Mouse (Mus musculus): ENCODE results near the gene Phc2. TPM values are rescaled to one million over a fixed set of nuclear protein-coding genes. Genes with fewer than 3 reads are reported as not detected.

Gene Phc2
- total and polyA plus RNA-seq, 3 experiments = 34.3 to 46.3 (median 39.7) TPM

DNA sequence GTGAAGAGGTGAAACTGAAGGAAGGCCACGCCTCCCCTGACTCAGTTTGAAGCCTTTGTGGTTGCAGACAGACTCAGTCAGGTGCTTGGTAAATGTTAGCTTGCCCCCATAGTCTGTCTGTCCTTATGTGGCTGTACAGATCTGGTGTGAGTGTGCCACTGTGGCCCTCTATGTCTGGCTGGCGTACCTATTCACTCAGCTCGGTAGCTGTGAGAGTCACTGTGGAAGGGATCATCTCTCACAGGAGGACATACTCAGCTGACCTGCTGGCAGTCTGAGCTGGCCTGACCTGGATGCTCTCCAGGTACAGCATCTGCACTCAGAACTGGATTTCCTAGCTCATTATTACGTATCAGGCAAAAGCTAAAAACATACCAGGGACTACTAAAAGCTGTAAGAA is 67.3 kb downstream of the Phc2 start:
- DNase-seq = no peak
- H3K4me1 ChIP-seq (ENCODE audit: control insufficient read depth, insufficient read depth, low read length) = peaks cover 3% of the 10 kb centered on the region
- no peak overlapping the region for H3K9ac ChIP-seq (ENCODE audit: low read depth, low read length)
- H3K79me2 ChIP-seq (replicated peaks; ENCODE audit: control insufficient read depth, insufficient read depth, low read length) = no peaks in the 10 kb centered on the region
- no peak overlapping the region for H3K4me3 ChIP-seq
- intact Hi-C loops (cut with DNase I) = loop anchor here (5.0 kb wide), 1 partner anchor 336 kb away; the partner anchor contains the start of gene Rnf19b
- H3K27ac ChIP-seq = no peak overlapping the region
- TF ChIP-seq EP300 (IDR thresholded peaks at IDR 0.05; ENCODE audit: insufficient read depth, low read depth, low read length) (no peak), CTCF (IDR thresholded peaks at IDR 0.05) (no peak), POLR2A (IDR thresholded peaks at IDR 0.05; ENCODE audit: insufficient read depth, low read depth, low read length) (no peak)
- H3K36me3 ChIP-seq (ENCODE audit: control insufficient read depth, insufficient read depth, low read length) = no peaks in the 10 kb centered on the region
- no peaks in the 10 kb centered on the region for H3K27me3 ChIP-seq (ENCODE audit: control insufficient read depth, insufficient read depth, low read length)
- WGBS = 98% methylated on average over 4 of the region's 4 CpGs

DNA sequence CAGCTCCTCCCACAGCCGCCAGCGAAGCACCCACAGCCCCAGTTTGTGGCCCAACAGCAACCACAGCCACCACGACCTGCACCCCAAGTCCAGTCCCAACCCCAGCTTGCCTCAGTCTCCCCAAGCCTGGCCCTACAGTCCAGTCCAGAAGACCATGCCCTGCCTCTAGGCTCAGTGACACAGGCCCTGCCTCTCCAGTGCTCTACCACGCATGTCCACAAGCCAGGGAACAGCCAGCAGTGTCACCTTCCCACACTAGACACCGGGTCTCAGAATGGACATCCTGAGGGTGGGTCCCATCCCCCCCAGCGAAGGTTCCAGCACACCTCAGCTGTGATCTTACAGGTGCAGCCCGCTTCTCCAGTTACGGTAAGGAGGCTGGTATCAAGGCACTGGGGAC is 68.4 kb downstream of the Phc2 start:
- intact Hi-C loops (cut with DNase I) = loop anchor here (5.0 kb wide), 1 partner anchor 334 kb away; the partner anchor contains the start of gene Rnf19b
- Histone ChIP-seq H3K4me1 (ENCODE audit: control insufficient read depth, insufficient read depth, low read length) (peaks cover 4% of the 10 kb centered on the region), H3K4me3 (no peak overlapping the region), H3K27me3 (ENCODE audit: control insufficient read depth, insufficient read depth, low read length) (no peaks in the 10 kb centered on the region), H3K79me2 (replicated peaks; ENCODE audit: control insufficient read depth, insufficient read depth, low read length) (no peaks in the 10 kb centered on the region), H3K36me3 (ENCODE audit: control insufficient read depth, insufficient read depth, low read length) (no peaks in the 10 kb centered on the region), H3K9ac (ENCODE audit: low read depth, low read length) (no peak overlapping the region), H3K27ac (no peak overlapping the region)
- DNase-seq = no peak
- TF ChIP-seq CTCF (IDR thresholded peaks at IDR 0.05) = no peak
- TF ChIP-seq EP300 (IDR thresholded peaks at IDR 0.05; ENCODE audit: insufficient read depth, low read depth, low read length) = no peak
- 96% methylated on average over 8 of the region's 8 CpGs for WGBS

DNA sequence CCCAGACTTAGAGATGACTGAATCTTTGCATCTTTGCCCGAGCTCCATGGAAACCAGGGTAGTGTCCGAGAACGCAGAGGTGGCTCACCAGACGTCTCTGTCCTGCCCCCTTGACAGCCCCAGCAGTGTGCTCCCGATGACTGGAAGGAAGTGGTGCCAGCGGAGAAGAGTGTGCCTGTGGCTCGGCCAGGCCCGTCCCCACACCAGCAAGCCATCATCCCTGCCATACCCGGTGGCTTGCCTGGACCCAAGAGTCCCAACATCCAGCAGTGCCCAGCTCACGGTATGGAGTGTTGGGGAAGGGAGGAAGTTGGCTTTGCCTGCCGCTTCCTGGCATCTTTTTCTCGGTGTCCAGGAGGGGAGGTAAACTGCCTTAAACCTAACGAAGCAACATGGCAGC is 68.9 kb downstream of the Phc2 start:
- intact Hi-C loops (cut with DNase I) = loop anchor here (5.0 kb wide), 1 partner anchor 334 kb away; the partner anchor contains the start of gene Rnf19b
- no peak overlapping the region for H3K4me3 ChIP-seq
- no peak for DNase-seq
- peaks cover 4% of the 10 kb centered on the region for H3K4me1 ChIP-seq (ENCODE audit: control insufficient read depth, insufficient read depth, low read length)
- no peaks in the 10 kb centered on the region for H3K79me2 ChIP-seq (replicated peaks; ENCODE audit: control insufficient read depth, insufficient read depth, low read length)
- no peak overlapping the region for H3K9ac ChIP-seq (ENCODE audit: low read depth, low read length)
- WGBS = 77% methylated on average over 13 of the region's 13 CpGs
- no peaks in the 10 kb centered on the region for H3K36me3 ChIP-seq (ENCODE audit: control insufficient read depth, insufficient read depth, low read length)
- H3K27ac ChIP-seq = peak overlapping the region; percentile 4; the same call in 1 of the 2 replicates
- no peak for TF ChIP-seq CTCF (IDR thresholded peaks at IDR 0.05)
- TF ChIP-seq POLR2A (IDR thresholded peaks at IDR 0.05; ENCODE audit: insufficient read depth, low read depth, low read length) = no peak
- TF ChIP-seq EP300 (IDR thresholded peaks at IDR 0.05; ENCODE audit: insufficient read depth, low read depth, low read length) = no peak
- no peaks in the 10 kb centered on the region for H3K27me3 ChIP-seq (ENCODE audit: control insufficient read depth, insufficient read depth, low read length)

DNA sequence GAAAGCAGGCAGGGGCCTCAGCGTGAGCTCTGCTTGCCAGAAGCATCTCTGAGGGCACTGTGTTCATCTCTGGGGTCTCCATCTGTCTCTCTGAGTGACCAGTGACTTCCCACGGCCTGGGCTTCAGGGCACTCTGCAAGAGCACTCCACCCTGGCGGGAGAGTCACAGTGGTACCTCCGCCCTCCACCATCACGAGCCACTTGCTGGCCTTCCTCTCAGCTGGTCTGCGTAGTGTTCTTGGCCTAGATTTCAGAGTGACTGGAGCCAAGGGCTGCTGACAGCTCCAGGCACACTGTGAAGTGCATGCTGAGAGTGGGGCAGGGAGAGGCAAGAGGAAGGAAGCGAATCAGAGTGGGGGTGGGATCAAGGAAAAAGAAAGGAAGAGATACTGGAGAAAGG is 69.6 kb downstream of the Phc2 start:
- Histone ChIP-seq H3K36me3 (ENCODE audit: control insufficient read depth, insufficient read depth, low read length) (peaks cover 2% of the 10 kb centered on the region; the same call in 1 of the 2 replicates), H3K4me1 (ENCODE audit: control insufficient read depth, insufficient read depth, low read length) (peaks cover 6% of the 10 kb centered on the region), H3K79me2 (replicated peaks; ENCODE audit: control insufficient read depth, insufficient read depth, low read length) (peaks cover 1% of the 10 kb centered on the region; the same call in 1 of the 2 replicates), H3K27ac (peak overlapping the region; percentile 4; the same call in 1 of the 2 replicates), H3K9ac (ENCODE audit: low read depth, low read length) (no peak overlapping the region), H3K27me3 (ENCODE audit: control insufficient read depth, insufficient read depth, low read length) (no peaks in the 10 kb centered on the region), H3K4me3 (no peak overlapping the region)
- DNase-seq = peak; percentile 60 to 79
- TF ChIP-seq EP300 (IDR thresholded peaks at IDR 0.05; ENCODE audit: insufficient read depth, low read depth, low read length) (peak; percentile 75), POLR2A (IDR thresholded peaks at IDR 0.05; ENCODE audit: insufficient read depth, low read depth, low read length) (no peak)
- WGBS = 21% methylated on average over 7 of the region's 7 CpGs
- intact Hi-C loops (cut with DNase I) = loop anchor here (5.0 kb wide), 1 partner anchor 333 kb away; the partner anchor contains the start of gene Rnf19b

DNA sequence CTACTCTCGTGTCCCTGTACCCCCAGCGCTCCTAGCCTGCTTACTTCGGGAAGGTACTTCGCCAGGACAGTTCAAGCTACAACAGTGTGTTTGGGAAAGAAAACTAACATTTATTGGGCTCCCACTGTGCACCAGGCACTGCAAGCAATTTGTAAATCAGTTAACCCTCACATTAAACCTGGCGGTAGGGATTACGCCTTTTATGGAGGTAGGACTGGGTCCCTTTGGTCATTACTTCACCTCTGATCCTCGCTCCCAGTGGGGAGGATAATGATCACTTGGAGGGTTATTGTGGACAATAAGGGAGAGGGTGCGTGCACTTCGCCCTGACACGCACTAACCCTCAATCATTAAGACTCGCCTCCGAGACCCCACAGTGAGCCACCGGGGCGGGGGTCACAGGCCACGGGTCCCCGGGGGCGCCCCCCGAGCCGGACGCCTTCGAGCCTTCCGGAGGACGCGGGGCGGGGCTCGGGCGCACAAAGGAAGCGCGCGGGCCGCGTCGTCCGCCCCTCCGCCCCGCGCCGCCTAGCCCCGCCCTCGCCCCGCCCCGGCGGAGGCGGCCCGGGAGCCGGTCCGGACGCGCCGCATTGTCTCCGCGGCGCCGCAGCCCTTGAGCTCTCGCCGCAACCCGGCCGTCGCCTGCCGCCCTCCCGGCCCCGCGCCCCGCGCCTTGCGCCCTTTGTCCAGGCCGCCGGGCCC is 72.7 kb downstream of the Phc2 start:
- 5% methylated on average over 44 of the region's 68 CpGs for WGBS
- peak overlapping the region; percentile 90 for H3K4me3 ChIP-seq
- DNase-seq = peak; percentile 95
- TF ChIP-seq EP300 (IDR thresholded peaks at IDR 0.05; ENCODE audit: insufficient read depth, low read depth, low read length) (0 out of 2 replicates have a peak, but pooled peaks have one; percentile 39), CTCF (IDR thresholded peaks at IDR 0.05) (0 out of 2 replicates have a peak, but pooled peaks have one; percentile 11), POLR2A (IDR thresholded peaks at IDR 0.05; ENCODE audit: insufficient read depth, low read depth, low read length) (peak; percentile 63)
- H3K36me3 ChIP-seq (ENCODE audit: control insufficient read depth, insufficient read depth, low read length) = peaks cover 6% of the 10 kb centered on the region
- H3K27me3 ChIP-seq (ENCODE audit: control insufficient read depth, insufficient read depth, low read length) = no peaks in the 10 kb centered on the region
- intact Hi-C loops (cut with DNase I) = loop anchor here (5.0 kb wide), 1 partner anchor 50 kb away; no protein-coding TSS in a partner anchor
- H3K79me2 ChIP-seq (replicated peaks; ENCODE audit: control insufficient read depth, insufficient read depth, low read length) = peaks cover 2% of the 10 kb centered on the region; the same call in 1 of the 2 replicates
- H3K9ac ChIP-seq (ENCODE audit: low read depth, low read length) = peak overlapping the region; percentile 92
- peak overlapping the region; percentile 90 for H3K27ac ChIP-seq
- peaks cover 13% of the 10 kb centered on the region for H3K4me1 ChIP-seq (ENCODE audit: control insufficient read depth, insufficient read depth, low read length)
